Mouse (Mus musculus) bone marrow, adult 2 months (tissue): ENCODE data around the gene Hs3st6. TPM values are rescaled to one million over a fixed set of nuclear protein-coding genes. Genes with fewer than 3 reads are reported as not detected.

Experiments
- H3K27ac ChIP-seq: fragments of 200-500 bp; 2 replicates; pipeline ENCODE4 v1.5.1; 2012; ENCODE audit warnings: low read depth, mild to moderate bottlenecking, control low read depth, inconsistent platforms, low read length; ENCODE audit not compliant: control insufficient read depth, poor library complexity, insufficient read depth
- H3K4me1 ChIP-seq: fragments of 200-500 bp; 2 replicates; pipeline ENCODE4 v1.6.1; 2011; ENCODE audit warnings: low read length; ENCODE audit not compliant: control insufficient read depth, insufficient read depth
- H3K4me3 ChIP-seq: fragments of 200-500 bp; replicated peaks from 2 replicates; pipeline ENCODE3; 2011; ENCODE audit warnings: mild to moderate bottlenecking, low read depth, low read length, control low read depth; ENCODE audit not compliant: control insufficient read depth
- CTCF ChIP-seq: fragments of 200-500 bp; IDR thresholded peaks from 2 replicates; pipeline ENCODE4 v1.5.1; 2011; ENCODE audit warnings: low read length, control low read depth; ENCODE audit not compliant: control insufficient read depth, insufficient read depth
- POLR2A ChIP-seq: fragments of 200-500 bp; IDR thresholded peaks from 2 replicates; pipeline ENCODE4 v1.6.1; 2011; ENCODE audit warnings: low read depth, mild to moderate bottlenecking, control low read depth, low read length, borderline replicate concordance; ENCODE audit not compliant: control insufficient read depth
- WGBS: fragments of 180-500 bp; shearing (Covaris S2); methylation state at CpG from one replicate; pipeline ENCODE4 v1.1.7; 2018; 5-methylcytosine and 5-hydroxymethylcytosine counted together
- polyA plus RNA-seq: library from polyadenylated mRNA; stranded (reverse); fragments of >200 nt; gene quantifications from 2 replicates; pipeline ENCODE4 v1.2.4, GENCODE M21; 2011; ENCODE audit warnings: low replicate concordance; ENCODE audit not compliant: missing spikeins, insufficient read depth, insufficient read length

The Hs3st6 gene
- polyA plus RNA-seq: 2.2 TPM in 1 of 2 replicates, not detected in the other

GRCm38 (mm10) chr17:24752415-24753394 is at the start of gene Hs3st6:
Gene Hs3st6, plus strand, starts transcription at chr17:24752988.
- Histone ChIP-seq H3K4me3 (peak within 1 kb of the TSS; percentile 43), H3K4me1 (no peaks in the 10 kb centered on the region), H3K27ac (no peak within 1 kb of the TSS)
- 1% methylated on average over 81 of the region's 82 CpGs for WGBS
- no peak for TF ChIP-seq CTCF
- TF ChIP-seq POLR2A: no peak

DNA sequence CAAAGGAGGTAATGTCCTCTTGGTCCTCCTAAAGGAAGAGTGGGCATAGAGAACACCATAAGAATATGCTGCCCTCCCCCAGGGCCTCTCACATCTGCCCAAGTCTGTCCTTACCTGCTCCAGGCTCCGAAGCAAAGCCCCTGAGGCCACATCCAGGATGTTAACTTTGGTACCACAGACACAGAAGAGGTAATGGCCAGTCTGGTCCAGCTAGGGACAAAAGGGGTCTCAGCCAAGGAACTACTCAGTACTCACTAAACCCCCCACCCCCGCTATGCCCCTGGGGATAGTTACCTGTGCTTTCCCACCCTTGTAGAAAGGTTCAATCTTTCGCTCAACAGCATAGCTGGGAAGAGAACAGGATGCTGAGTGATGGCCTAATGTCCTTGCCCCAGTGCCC is 47.0 kb upstream of the Hs3st6 start:
- no peaks in the 10 kb centered on the region; the same call in 1 of the 2 replicates for H3K4me1 ChIP-seq
- no peak for TF ChIP-seq POLR2A
- TF ChIP-seq CTCF: no peak
- 92% methylated on average over 3 of the region's 3 CpGs for WGBS

DNA sequence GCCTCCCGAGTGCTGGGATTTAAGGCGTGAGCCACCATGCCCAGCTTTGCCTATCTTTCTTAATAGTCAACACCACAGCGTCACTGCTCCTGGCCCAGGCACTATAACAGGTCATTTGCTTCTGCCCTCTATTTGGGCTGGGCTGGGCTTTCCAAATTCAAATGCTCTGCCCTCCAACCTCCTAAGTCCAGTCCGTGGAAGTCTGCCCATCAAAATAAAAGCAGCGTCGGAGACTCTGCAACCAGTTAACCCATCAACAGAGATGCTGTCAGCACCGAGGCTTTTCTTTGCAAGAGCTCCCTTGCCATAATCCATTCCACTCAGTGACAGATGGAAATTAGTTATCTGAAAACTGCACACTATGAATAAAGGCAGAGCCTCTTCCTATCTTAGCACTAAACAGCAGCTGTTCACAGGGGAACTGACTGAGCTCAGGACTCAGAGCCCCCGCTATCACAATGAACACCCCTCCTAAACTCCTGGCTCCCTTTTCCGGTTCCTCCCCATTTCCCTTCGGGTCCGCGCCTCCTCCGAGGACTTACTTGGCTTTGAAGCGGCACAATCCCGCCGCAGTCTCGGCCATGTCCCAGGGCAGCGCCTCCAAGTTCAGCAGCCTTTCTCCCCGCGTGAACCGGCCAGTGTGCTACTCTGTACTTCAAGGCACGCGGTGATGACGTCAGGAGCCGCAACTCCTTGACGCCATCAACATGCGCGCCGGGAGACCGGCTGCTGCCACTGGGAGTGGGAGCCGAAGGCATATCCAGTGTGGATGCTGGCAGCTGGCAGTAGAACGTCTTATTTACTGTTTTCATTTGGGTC is 45.6 kb upstream of the Hs3st6 start, which contains the start of gene Tbl3:
Gene Tbl3 (minus strand): TSS at position 679 of the 819 bp plus-strand sequence.
- Histone ChIP-seq H3K27ac (peak within 1 kb of the TSS; percentile 83), H3K4me1 (no peaks in the 10 kb centered on the region; the same call in 1 of the 2 replicates), H3K4me3 (peak within 1 kb of the TSS; percentile 99)
- 3% methylated on average over 32 of the region's 32 CpGs for WGBS
- peak; percentile 83; the same call in 1 of the 2 replicates for TF ChIP-seq POLR2A
- TF ChIP-seq CTCF: no peak

More for the DNA sequence above, 47.0 kb upstream of the Hs3st6 start:
- no peak overlapping the region for H3K27ac ChIP-seq
- H3K4me3 ChIP-seq: no peak overlapping the region

DNA sequence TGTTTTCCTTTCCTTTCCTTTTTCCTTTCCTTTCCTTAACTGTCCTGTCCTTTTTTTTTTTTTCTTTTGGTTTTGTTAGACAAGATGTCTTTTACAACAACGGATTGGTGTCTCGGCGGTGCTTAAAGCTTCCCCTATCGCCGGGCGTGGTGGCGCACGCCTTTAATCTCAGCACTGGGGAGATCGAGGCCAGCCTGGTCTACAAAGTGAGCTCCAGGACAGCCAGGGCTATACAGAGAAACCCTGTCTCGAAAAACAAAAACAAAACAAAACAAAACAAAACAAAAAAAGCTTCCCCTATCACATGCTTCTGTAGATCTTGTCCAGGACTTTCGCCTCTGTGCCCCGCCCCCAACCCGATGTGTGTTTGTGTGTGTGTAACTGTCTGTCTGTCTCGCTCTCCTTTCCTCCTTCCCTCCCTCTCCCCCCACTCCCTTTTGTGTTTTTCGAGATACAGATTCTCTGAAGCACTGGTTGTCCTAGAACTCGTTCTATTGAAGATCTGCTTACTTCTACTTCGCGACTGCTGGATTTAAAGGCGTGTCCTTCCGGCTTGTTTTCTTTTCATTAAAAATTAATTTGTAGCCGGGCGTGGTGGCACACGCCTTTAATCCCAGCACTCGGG is 44.9 kb upstream of the Hs3st6 start:
- Histone ChIP-seq H3K4me1 (no peaks in the 10 kb centered on the region; the same call in 1 of the 2 replicates), H3K27ac (peak overlapping the region; percentile 83), H3K4me3 (peak overlapping the region; percentile 99)
- TF ChIP-seq CTCF: no peak
- TF ChIP-seq POLR2A: no peak
- 1% methylated on average over 24 of the region's 24 CpGs for WGBS

GRCm38 (mm10) chr17:24708646-24709045 is 44.1 kb upstream of the Hs3st6 start:
- H3K27ac ChIP-seq: no peak overlapping the region
- WGBS: 19% methylated on average over 2 of the region's 2 CpGs
- no peak overlapping the region for H3K4me3 ChIP-seq
- H3K4me1 ChIP-seq: no peaks in the 10 kb centered on the region; the same call in 1 of the 2 replicates
- TF ChIP-seq CTCF (no peak), POLR2A (no peak)

GRCm38 (mm10) chr17:24715556-24715955 is 37.2 kb upstream of the Hs3st6 start:
- no peak for TF ChIP-seq POLR2A
- no peaks in the 10 kb centered on the region for H3K4me1 ChIP-seq
- WGBS: 90% methylated on average over 6 of the region's 6 CpGs
- no peak overlapping the region for H3K27ac ChIP-seq
- no peak overlapping the region for H3K4me3 ChIP-seq

GRCm38 (mm10) chr17:24716166-24716682 is 36.6 kb upstream of the Hs3st6 start:
- H3K4me1 ChIP-seq: no peaks in the 10 kb centered on the region
- TF ChIP-seq CTCF (no peak), POLR2A (no peak)
- 93% methylated on average over 15 of the region's 15 CpGs for WGBS
- no peak overlapping the region for H3K27ac ChIP-seq
- H3K4me3 ChIP-seq: no peak overlapping the region
